Mouse (Mus musculus): ENCODE results near the gene Fam161b. TPM values are rescaled to one million over a fixed set of nuclear protein-coding genes. Genes with fewer than 3 reads are reported as not detected.
"Not testable (repeated sequence)": the region's sequence is repeated elsewhere in the genome, so short reads cannot be mapped to it uniquely, and the experiment has no call there.

The Fam161b gene
- polyA plus RNA-seq, 1 experiment from 2014 or later = 5.2 TPM

DNA sequence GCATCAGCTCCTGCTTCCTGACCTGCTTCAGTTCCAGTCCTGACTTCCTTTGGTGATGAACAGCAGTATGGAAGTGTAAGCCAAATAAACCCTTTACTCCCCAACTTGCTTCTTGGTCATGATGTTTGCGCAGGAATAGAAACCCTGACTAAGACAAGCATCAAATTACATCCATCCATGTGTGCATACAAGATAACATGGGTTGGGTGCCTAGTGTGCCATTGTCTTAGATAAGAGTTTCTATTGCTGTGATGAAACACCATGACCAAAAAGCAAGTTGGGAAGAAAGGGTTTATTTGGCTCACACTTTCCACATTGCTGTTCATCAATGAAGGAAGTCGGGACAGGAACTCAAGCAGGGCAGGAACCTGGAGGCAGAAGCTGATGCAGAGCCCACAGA lies 2.9 kb downstream of the Fam161b start:
- H3K27ac ChIP-seq (ENCODE audit: low read length); H3K36me3 ChIP-seq (ENCODE audit: control insufficient read depth, insufficient read depth, low read length); H3K9ac ChIP-seq (ENCODE audit: low read length); H3K9me3 ChIP-seq (ENCODE audit: control insufficient read depth, low read length); H3K4me3 ChIP-seq (ENCODE audit: low read length); H3K27me3 ChIP-seq (ENCODE audit: control insufficient read depth, insufficient read depth, low read depth, low read length); ATAC-seq (ENCODE audit: low read depth); H3K4me2 ChIP-seq (ENCODE audit: low read depth, low read length): not testable (repeated sequence)
- WGBS = 75% methylated on average over 2 of the region's 2 CpGs
- peaks cover 10% of the 10 kb centered on the region for H3K4me1 ChIP-seq (replicated peaks; ENCODE audit: control insufficient read depth, insufficient read depth, low read length)

DNA sequence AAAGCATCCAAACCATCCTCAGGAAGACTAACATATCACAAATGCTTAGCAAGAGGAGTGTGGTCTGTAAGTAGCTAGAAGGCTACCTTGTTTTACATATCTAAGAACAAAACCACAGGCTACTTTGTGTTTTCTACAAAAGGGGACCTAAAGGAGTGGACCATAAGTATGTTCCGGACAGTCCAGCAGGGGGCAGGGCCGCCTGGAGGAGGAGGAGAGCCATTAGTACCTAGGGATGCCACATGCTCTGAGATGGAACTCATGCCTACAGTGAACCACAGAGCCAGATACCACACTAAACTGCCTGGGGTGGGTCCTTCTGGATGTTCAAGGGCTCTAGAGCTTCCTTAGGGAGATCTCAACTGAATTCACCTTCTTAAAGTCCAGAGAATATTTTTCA lies 14.4 kb downstream of the Fam161b start:
- Histone ChIP-seq H3K4me1 (replicated peaks; ENCODE audit: control insufficient read depth, insufficient read depth, low read length) (no peaks in the 10 kb centered on the region), H3K4me2 (ENCODE audit: low read depth, low read length) (no peak overlapping the region), H3K9ac (ENCODE audit: low read length) (no peak overlapping the region), H3K27ac (ENCODE audit: low read length) (no peak overlapping the region), H3K9me3 (ENCODE audit: control insufficient read depth, low read length) (no peaks in the 10 kb centered on the region), H3K4me3 (ENCODE audit: low read length) (no peak overlapping the region), H3K36me3 (ENCODE audit: control insufficient read depth, insufficient read depth, low read length) (peaks cover 22% of the 10 kb centered on the region), H3K27me3 (ENCODE audit: control insufficient read depth, insufficient read depth, low read depth, low read length) (no peaks in the 10 kb centered on the region)
- peak; percentile 23; the same call in 1 of the 2 replicates for ATAC-seq (ENCODE audit: low read depth)
- 46% methylated on average over 2 of the region's 2 CpGs for WGBS

- H3K9me3 ChIP-seq (ENCODE audit: control insufficient read depth, low read length) = no peaks in the 10 kb centered on the region
- no peak for ATAC-seq (ENCODE audit: low read depth)
- H3K27me3 ChIP-seq (ENCODE audit: control insufficient read depth, insufficient read depth, low read depth, low read length) = no peaks in the 10 kb centered on the region
- no peaks in the 10 kb centered on the region for H3K4me1 ChIP-seq (replicated peaks; ENCODE audit: control insufficient read depth, insufficient read depth, low read length)
- peaks cover 49% of the 10 kb centered on the region for H3K36me3 ChIP-seq (ENCODE audit: control insufficient read depth, insufficient read depth, low read length)
- no peak overlapping the region for H3K9ac ChIP-seq (ENCODE audit: low read length)
- no peak overlapping the region for H3K4me2 ChIP-seq (ENCODE audit: low read depth, low read length)
- H3K27ac ChIP-seq (ENCODE audit: low read length) = no peak overlapping the region
- WGBS = 88% methylated on average over 11 of the region's 11 CpGs
- H3K4me3 ChIP-seq (ENCODE audit: low read length) = no peak overlapping the region
Observed at GRCm38 (mm10) chr12:84336963-84337625, 24.5 kb downstream of the Fam161b start.

- no peaks in the 10 kb centered on the region for H3K9me3 ChIP-seq (ENCODE audit: control insufficient read depth, low read length)
- peak; percentile 71 for ATAC-seq (ENCODE audit: low read depth)
- peaks cover 29% of the 10 kb centered on the region for H3K36me3 ChIP-seq (ENCODE audit: control insufficient read depth, insufficient read depth, low read length)
- H3K27me3 ChIP-seq (ENCODE audit: control insufficient read depth, insufficient read depth, low read depth, low read length) = no peaks in the 10 kb centered on the region
- no peak overlapping the region for H3K9ac ChIP-seq (ENCODE audit: low read length)
- H3K4me2 ChIP-seq (ENCODE audit: low read depth, low read length) = no peak overlapping the region
- no peaks in the 10 kb centered on the region for H3K4me1 ChIP-seq (replicated peaks; ENCODE audit: control insufficient read depth, insufficient read depth, low read length)
- no peak overlapping the region for H3K4me3 ChIP-seq (ENCODE audit: low read length)
- WGBS = 53% methylated on average over 4 of the region's 4 CpGs
- H3K27ac ChIP-seq (ENCODE audit: low read length) = no peak overlapping the region
Observed at GRCm38 (mm10) chr12:84327111-84327512, 34.5 kb downstream of the Fam161b start.

DNA sequence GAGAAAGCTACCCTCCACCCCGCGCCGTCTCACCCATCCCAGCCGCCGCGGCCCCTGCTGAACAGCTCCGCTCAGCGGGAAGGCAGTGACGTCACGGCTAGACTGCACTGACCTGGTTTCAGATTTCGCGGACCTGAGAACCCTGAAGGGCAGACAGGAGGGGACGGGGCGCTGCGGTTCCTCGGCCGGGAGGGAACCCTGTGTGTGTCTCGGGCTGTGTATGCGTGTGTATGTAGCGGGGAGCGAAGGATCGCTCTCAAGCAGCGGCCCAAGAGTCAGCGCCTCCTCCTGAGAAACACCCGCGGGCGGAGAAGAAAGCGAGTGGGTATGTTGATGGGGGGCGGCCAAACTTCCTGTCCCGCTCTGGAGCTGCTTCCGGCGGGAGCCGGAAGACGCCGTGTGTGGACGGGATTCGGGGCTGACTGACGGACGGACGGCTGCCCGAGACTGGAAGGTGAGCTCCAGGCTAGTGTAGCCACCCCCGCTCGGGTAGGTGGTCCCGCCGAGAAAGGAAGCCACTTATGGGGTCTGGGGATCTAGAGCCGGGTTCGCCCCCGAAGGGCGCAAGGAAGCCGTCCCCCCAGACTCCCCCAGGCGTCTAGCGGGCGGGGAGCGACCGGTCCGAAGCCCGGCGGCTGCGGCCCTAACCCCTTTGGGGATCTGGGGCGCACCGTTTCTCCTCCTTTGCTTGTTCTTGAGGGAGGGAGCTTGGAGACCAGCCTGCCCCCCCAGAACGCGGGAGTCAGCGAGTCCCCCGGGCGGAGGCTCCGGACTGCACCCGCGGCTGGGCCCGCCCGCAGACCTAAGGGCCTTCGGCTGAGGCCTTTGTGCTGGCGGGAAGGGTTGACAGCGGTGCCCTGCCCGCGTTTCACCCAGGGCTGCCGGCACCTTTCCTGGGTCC lies 44.7 kb downstream of the Fam161b start, which contains the start of gene Zfp410:
Zfp410 (plus strand) TSS at position 132 of the 901 bp plus-strand sequence.
- H3K4me3 ChIP-seq (ENCODE audit: low read length) = peak within 1 kb of the TSS; percentile 99
- no peaks in the 10 kb centered on the region for H3K9me3 ChIP-seq (ENCODE audit: control insufficient read depth, low read length)
- H3K9ac ChIP-seq (ENCODE audit: low read length) = peak within 1 kb of the TSS; percentile 100
- peak; percentile 98 for ATAC-seq (ENCODE audit: low read depth)
- under 1% methylated on average over 77 of the region's 77 CpGs for WGBS
- H3K27me3 ChIP-seq (ENCODE audit: control insufficient read depth, insufficient read depth, low read depth, low read length) = no peaks in the 10 kb centered on the region
- peak within 1 kb of the TSS; percentile 99 for H3K27ac ChIP-seq (ENCODE audit: low read length)
- peaks cover 10% of the 10 kb centered on the region for H3K4me1 ChIP-seq (replicated peaks; ENCODE audit: control insufficient read depth, insufficient read depth, low read length)
- peak within 1 kb of the TSS; percentile 86 for H3K4me2 ChIP-seq (ENCODE audit: low read depth, low read length)
- H3K36me3 ChIP-seq (ENCODE audit: control insufficient read depth, insufficient read depth, low read length) = no peaks in the 10 kb centered on the region

GRCm38 (mm10) chr12:84316006-84316405 lies 45.6 kb downstream of the Fam161b start:
- Histone ChIP-seq H3K36me3 (ENCODE audit: control insufficient read depth, insufficient read depth, low read length) (no peaks in the 10 kb centered on the region), H3K27ac (ENCODE audit: low read length) (peak overlapping the region; percentile 99), H3K4me2 (ENCODE audit: low read depth, low read length) (peak overlapping the region; percentile 65), H3K4me1 (replicated peaks; ENCODE audit: control insufficient read depth, insufficient read depth, low read length) (peaks cover 10% of the 10 kb centered on the region), H3K9me3 (ENCODE audit: control insufficient read depth, low read length) (no peaks in the 10 kb centered on the region), H3K9ac (ENCODE audit: low read length) (peak overlapping the region; percentile 100), H3K4me3 (ENCODE audit: low read length) (peak overlapping the region; percentile 99), H3K27me3 (ENCODE audit: control insufficient read depth, insufficient read depth, low read depth, low read length) (no peaks in the 10 kb centered on the region)
- 25% methylated on average over 7 of the region's 7 CpGs for WGBS
- no peak for ATAC-seq (ENCODE audit: low read depth)

GRCm38 (mm10) chr12:84311306-84311705 lies 50.3 kb downstream of the Fam161b start:
- no peak for ATAC-seq (ENCODE audit: low read depth)
- Histone ChIP-seq H3K4me3 (ENCODE audit: low read length) (no peak overlapping the region), H3K36me3 (ENCODE audit: control insufficient read depth, insufficient read depth, low read length) (peaks cover 3% of the 10 kb centered on the region), H3K4me1 (replicated peaks; ENCODE audit: control insufficient read depth, insufficient read depth, low read length) (no peaks in the 10 kb centered on the region), H3K27ac (ENCODE audit: low read length) (no peak overlapping the region), H3K4me2 (ENCODE audit: low read depth, low read length) (no peak overlapping the region), H3K27me3 (ENCODE audit: control insufficient read depth, insufficient read depth, low read depth, low read length) (no peaks in the 10 kb centered on the region), H3K9ac (ENCODE audit: low read length) (no peak overlapping the region), H3K9me3 (ENCODE audit: control insufficient read depth, low read length) (no peaks in the 10 kb centered on the region)
- WGBS = 78% methylated on average over 3 of the region's 5 CpGs

DNA sequence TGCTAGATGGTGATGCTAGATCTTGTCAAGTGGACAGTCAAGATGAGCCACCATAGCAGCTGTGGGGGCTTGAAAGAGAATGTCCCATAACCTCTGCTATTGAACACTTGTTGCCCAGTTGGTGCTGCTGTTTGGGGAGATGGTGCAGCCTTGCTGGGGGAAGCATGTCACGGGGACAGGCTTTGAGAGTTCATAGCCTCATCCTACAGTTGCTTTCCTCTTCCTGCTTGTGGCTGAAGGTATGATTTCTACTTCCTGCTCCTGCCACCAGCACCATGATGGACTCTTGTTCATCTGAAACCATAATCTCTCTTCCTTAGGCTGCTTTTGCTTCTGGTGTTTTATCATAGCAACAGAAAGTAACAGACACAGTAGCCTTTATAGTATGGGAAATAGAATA lies 57.1 kb downstream of the Fam161b start:
- ATAC-seq (ENCODE audit: low read depth) = no peak

DNA sequence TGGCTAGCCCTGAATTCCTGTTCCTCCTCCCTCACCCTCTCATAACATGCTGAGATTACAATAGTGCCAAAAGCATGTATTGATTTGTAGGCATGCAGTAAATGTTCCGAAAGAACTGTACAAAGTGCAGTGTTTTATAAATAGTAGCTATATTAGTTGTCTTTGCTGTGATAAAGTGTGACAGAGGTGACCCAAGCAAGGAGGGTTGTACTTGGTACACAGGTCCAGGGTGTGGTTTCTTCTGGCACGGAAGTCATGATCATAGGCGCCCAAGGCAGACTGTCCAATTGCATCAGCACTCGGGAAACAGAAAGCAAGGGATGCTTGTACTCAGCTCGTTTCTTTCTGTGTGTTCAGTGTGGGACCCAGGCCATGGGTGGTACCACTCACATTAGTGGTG lies 57.5 kb downstream of the Fam161b start:
- Histone ChIP-seq H3K4me2 (ENCODE audit: low read depth, low read length) (no peak overlapping the region), H3K27ac (ENCODE audit: low read length) (no peak overlapping the region), H3K9me3 (ENCODE audit: control insufficient read depth, low read length) (no peaks in the 10 kb centered on the region), H3K9ac (ENCODE audit: low read length) (no peak overlapping the region), H3K4me3 (ENCODE audit: low read length) (no peak overlapping the region), H3K36me3 (ENCODE audit: control insufficient read depth, insufficient read depth, low read length) (peaks cover 5% of the 10 kb centered on the region), H3K27me3 (ENCODE audit: control insufficient read depth, insufficient read depth, low read depth, low read length) (no peaks in the 10 kb centered on the region), H3K4me1 (replicated peaks; ENCODE audit: control insufficient read depth, insufficient read depth, low read length) (no peaks in the 10 kb centered on the region)
- no peak for ATAC-seq (ENCODE audit: low read depth)
- 89% methylated on average over 5 of the region's 5 CpGs for WGBS

More for the DNA sequence above, 57.1 kb downstream of the Fam161b start:
- no peaks in the 10 kb centered on the region for H3K9me3 ChIP-seq (ENCODE audit: control insufficient read depth, low read length)
- H3K27ac ChIP-seq (ENCODE audit: low read length) = no peak overlapping the region
- H3K4me3 ChIP-seq (ENCODE audit: low read length) = no peak overlapping the region
- peaks cover 5% of the 10 kb centered on the region for H3K36me3 ChIP-seq (ENCODE audit: control insufficient read depth, insufficient read depth, low read length)
- no peaks in the 10 kb centered on the region for H3K4me1 ChIP-seq (replicated peaks; ENCODE audit: control insufficient read depth, insufficient read depth, low read length)
- H3K9ac ChIP-seq (ENCODE audit: low read length) = no peak overlapping the region
- 72% methylated on average over 1 of the region's 1 CpGs for WGBS
- no peak overlapping the region for H3K4me2 ChIP-seq (ENCODE audit: low read depth, low read length)
- H3K27me3 ChIP-seq (ENCODE audit: control insufficient read depth, insufficient read depth, low read depth, low read length) = no peaks in the 10 kb centered on the region

Measured in lung, embryonic 16.5 days (tissue).